Mouse (Mus musculus) thymus, adult 2 months (tissue): Measurements from ENCODE around the gene Elfn1.

Experiments used
- CTCF ChIP-seq: fragments of 200-500 bp; IDR thresholded peaks from 2 replicates; pipeline ENCODE4 v1.5.1; 2012; ENCODE audit warnings: mild to moderate bottlenecking, control low read depth, low read length, moderate library complexity, borderline replicate concordance; ENCODE audit not compliant: control insufficient read depth, poor library complexity, insufficient read depth; ENCODE audit errors: extremely low read depth
- POLR2A ChIP-seq: fragments of 200-500 bp; IDR thresholded peaks from 2 replicates; pipeline ENCODE4 v1.6.1; 2012; ENCODE audit warnings: mild to moderate bottlenecking, low read length, control low read depth, moderate library complexity; ENCODE audit not compliant: control insufficient read depth, poor library complexity, insufficient read depth; ENCODE audit errors: extremely low read depth

GRCm38 (mm10) chr5:139912121-139912771 is 4.5 kb downstream of the Elfn1 start:
- TF ChIP-seq CTCF (no peak), POLR2A (no peak)
